Mouse (Mus musculus): Measurements from ENCODE around the gene Zfp27. TPM values are rescaled to one million over a fixed set of nuclear protein-coding genes. Genes with fewer than 3 reads are reported as not detected.

Gene Zfp27
- total RNA-seq (2021) (10 to 100 TPM in 1 of 2 experiments, 1 to 10 TPM in 1; 9.7 to 11.1 TPM), polyA plus RNA-seq (2012; rRNA removed) (0.90 and 0.91 TPM in 2 replicates)
- long read RNA-seq, transcript Zfp27-201 (5 exons, 3,150 nt), result major isoform, 5 of 11 reads
- long read RNA-seq, partial matches to known transcripts, result 2 of 11 reads
- long read RNA-seq, other reads (novel, unspliced or antisense), result 3 of 11 reads

DNA sequence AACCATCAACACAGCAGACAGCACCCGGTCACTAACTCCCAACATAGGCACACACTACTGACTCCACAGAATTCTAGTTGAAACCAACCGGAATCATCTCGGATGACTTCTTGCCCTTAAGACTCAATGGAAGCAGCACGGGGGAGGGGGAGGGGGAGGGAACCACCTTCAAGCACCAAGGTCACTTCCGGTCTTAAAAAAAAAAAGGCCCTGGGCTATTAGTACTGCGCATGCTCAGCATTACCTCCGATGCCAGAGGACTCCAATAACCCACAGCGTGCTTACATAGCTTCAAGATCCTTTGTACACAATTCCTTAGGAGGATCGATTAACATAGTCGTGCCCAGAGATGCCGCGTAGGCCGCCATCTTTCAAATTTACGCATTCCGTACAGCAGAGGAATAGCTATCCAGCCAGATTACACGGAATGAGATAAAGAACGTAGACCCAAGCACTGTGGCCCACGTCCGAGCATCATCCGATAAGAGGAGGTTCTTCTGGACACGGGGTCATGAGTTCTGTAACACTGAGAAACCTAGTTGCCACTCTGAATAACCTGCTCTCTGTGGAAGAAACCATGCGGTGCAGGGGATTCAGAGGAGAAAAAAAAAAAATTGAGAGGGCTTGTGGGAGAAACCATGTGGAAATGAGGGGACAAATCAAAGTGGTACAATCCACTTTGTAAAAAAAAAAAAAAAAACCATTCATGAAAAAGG is at the start of gene Zfp27:
Gene Zfp27, minus strand, starts transcription at position 607 of the 716 bp plus-strand sequence.
- DNase-seq, result peak; percentile 79

DNA sequence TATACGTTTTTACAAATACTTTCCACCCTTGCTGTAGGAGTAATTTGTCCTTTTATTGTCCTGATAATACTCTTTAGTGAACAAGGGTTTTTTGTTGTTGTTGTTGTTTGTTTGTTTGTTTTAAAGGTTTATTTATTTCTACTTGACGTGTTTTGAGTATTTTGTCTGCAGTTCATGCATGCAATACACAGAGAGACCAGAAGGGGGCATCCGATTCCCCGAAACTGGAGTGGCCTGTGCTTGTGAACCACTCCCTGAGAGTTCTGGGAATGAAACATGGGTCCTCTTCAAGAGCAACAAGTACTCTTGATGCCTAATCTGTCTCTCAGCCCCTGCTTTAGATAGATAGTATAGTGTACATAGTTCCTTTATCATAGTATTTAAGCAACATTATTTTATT is 48.4 kb upstream of the Zfp27 start:
- DNase-seq, result peak; percentile 43

DNA sequence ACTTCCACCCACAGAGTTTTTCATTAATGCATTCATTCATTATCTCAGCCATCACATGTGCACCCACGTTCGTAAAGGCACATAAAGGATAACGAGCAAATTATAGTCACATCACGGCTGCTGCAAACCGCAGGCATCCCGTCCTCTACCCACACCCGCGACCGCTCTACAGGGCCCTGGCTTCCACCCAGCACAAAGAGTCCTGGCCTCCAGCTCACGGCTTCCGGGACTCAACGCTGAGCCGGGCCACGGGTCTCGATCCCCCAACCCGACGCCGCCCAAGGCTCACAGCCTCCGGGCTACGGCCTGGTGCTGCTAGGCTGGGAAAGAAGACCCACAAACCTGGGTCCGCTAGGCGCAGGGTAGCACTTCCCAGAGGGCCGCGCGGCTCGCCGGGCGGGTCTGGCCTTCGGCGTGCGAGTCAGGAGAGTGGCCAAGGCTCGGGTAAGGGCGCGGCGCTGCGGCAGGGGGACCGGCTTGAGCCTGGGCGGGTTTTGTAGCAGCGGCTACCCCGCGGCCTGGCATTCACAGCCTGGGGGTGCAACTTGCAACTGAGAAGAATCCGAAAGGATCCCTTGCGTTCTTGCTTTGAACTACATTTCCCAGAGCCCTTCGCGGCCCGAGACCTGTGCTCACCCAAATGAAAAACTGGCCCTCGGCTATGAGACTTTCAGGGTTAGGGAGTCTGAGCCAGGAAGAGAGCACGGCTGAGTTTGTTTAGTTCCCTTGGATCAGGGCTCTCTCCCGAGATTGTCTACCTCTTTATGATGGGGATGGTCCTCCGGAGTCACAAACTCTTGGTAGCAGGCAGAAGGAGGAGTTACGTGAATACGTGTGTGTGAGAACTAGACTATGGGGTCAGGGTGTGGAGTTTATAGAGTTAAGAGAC is 47.4 kb upstream of the Zfp27 start, which contains the start of gene Zfp74:
Gene Zfp74, minus strand, starts transcription at position 577 of the 889 bp plus-strand sequence.
- peak; percentile 90 for DNase-seq

DNA sequence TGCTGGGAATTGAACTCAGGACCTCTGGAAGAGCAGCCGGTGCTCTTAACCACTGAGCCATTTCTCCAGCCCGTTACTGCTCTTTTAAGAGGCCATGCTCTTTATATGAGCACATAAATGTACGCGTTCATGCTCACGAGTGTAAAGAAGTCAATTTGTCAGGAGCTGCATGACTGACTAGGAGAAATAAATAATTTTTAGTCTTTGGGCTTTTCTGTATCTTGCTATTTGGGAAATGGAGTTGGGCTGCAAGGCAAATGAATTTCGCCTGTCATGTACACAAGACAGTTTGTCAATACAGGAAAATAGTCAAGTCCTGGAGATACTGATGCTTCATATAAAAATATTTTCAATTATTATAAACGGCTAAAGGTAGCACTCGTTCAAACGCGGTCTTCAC is 46.7 kb upstream of the Zfp27 start:
- no peak for DNase-seq

DNA sequence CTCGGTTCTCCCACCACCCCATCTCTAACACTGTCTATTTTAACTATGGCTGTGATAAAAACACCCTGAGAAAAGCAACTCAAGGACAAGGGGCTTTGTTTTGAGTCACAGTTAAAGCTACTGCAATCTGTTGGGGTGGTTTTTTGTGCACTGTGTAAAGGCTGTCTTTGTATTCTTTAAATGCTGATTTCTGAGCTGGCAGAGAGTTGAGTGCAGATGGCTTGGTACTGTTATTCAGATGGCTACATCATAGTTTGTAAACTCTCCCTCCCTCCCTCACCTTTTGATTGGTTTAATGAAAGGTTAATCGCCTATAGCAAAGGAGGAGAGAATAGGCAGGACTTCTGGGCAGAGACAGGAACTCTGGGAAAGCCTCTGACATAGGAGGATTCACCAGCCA is 37.8 kb upstream of the Zfp27 start:
- DNase-seq, result no peak

DNA sequence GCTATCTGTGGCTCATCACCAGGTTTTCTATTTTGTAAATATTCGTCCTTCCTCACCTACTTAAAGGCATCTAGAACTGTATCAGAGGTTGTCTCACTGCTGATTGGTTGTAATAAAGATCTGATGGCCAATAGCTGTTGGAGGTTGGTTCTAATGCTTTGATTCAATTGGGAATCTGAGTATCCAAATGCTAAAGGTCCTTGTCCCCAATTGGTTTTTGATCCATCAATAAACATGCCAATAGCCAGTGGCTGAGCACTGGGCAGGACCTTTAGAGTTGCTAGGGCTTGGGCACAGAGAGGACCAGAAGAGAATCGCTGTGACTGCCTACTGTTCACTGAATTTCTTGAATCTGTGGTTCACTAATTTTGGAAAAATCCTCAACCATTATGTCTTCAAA is 37.3 kb upstream of the Zfp27 start:
- no peak for DNase-seq

DNA sequence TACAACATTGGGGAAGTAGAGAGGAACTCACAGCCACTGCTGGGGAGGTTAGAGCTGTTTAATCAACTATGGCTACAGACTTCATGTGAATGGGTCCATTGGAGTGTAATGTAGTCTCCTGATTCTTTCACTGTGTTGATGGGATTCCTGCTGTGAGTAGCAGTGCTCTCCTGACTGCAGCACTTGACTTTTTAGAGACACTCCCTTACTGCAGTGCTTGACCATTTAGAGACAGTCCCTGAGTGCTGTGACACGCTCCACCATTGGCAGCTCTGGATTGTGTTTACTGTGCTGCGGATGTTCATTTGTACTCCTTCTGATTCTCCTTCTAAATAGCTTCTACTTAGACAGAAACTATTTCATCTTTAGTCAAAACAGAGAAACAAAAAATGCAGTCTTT is 36.4 kb upstream of the Zfp27 start:
- no peak for DNase-seq

DNA sequence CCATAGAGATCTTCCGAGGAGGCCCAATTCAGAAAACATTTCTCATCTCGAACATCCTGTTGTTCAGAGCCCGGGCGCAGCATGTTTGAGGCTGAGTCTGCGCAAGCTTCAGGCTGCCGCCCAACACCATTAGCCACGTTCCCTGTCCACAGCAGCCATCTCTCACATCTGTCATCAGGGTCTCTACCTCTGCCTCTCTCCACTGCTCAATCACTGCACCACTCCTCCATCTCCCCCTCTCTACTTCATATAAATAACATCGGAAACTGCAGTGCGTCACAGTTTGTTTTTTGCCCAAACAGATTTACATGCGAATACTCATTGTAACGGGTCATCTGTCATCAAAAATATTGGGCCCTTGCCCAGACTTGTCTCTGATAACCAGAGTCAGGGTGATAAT is 34.7 kb upstream of the Zfp27 start:
- no peak for DNase-seq

DNA sequence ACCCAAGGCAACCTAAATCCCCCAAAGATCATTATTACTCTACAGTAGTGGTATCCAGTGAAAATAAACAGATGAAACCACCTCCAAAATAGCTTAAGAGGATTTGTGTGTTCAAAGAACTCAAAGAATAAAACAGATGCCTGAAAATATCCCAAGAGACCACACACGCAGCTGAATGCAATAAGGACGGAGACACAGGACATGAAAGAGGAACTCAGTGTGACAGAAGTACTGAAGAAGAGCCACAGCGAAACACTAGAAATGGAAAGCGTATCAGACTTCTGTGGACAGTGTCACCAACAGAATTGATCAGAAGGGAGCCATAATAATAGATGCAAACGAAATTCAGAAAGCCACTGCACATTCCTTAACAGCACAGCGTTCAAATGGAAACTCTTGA is 32.5 kb upstream of the Zfp27 start:
- DNase-seq, result no peak

DNA sequence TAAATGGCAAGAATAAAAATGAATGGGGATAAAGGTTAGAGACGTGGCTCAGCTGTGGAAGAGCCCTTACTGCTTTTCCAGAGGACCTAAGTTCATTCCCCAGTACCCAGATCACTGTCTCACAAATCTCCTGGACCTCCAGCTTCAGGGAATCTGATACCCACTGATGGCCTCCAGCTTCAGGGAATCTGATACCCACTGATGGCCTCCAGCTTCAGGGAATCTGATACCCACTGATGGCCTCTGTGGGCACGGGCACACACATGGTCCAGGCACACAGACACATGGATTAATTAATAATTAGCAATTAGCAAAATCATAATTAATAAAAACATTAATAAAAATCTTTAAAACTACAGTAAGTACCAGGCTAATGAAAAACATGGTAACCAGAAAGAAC is 16.4 kb upstream of the Zfp27 start:
- no peak for DNase-seq

DNA sequence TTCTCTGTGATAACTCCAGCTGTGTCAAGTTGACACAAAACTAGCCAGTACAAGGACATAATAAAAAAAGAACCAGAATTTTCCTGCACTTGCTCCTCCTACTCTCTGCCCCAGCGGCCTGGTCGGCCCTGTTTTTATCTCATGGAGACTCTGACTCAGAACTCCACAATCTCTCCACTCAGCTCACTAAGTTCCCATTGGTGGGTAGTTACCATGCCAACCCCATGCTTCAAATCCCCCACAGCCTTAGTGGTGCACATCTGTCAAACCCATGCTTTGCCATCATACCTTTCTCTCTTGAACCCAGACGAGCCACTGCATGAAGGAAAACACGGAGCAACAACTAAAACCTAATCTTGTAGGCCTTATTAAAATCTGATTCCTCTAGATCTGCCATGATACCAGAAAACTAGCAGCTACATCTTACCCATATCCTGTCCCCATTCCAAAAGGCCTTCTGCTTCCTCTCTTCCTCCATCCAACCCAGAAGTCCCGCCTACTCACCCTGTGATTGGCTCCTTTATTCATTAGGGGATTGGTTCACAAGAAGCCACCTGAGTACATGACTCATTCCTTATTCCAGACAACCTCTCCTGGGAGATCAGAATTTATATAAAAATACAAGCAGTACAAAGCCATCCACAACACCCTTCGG is 15.2 kb upstream of the Zfp27 start:
- peak; percentile 11 for DNase-seq

DNA sequence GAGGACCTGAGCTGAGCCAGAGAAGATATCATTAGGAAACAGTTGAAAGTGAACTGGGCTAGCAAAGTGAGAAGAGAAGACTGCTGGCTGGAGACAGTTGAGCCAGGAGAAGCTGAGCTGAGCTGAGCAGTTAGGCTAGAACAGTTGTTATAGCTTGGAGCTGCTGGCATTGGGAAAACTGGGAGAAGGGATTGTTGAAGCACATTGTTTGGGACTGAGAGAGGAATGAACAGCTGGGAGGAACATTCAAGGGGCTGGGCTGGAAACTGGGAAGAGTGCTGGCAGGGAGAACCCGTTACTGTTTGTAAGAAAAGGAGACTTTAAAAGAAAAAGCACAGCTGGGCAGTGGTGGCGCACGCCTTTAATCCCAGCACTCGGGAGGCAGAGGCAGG is 11.7 kb upstream of the Zfp27 start:
- no peak for DNase-seq

DNA sequence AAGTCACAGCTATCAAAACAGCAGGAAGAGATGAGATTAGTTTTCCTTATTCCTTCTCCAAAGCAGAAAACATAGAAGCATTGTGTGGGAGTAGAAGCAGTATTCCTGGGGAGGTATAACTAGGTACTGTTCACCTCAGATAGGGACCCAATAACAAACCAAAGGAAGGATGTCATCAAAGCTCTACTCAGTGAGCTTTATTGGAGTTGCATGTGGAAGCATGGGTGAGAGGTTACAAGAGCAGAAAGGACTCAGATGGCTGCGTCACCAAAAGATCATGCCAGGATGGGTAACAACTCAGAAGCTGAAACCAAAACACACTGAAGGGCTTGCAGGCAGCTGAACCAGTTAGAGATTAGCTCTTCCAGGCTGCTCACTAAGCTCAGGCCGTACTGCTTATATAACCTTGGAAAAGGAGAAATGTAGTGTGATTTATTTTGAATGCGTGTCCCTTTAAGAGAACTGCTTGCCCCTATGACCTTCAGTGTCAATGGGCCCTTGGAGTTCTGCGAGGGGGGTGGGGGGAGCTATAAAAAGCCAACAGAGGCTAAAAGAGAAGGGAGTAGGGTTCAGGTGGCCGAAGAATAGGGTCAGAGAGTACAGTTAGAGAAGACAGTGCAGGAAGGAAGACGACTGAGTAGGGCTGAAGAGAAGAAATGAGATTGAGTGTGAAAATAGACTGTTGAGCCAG is 11.1 kb upstream of the Zfp27 start:
- DNase-seq, result peak; percentile 24

DNA sequence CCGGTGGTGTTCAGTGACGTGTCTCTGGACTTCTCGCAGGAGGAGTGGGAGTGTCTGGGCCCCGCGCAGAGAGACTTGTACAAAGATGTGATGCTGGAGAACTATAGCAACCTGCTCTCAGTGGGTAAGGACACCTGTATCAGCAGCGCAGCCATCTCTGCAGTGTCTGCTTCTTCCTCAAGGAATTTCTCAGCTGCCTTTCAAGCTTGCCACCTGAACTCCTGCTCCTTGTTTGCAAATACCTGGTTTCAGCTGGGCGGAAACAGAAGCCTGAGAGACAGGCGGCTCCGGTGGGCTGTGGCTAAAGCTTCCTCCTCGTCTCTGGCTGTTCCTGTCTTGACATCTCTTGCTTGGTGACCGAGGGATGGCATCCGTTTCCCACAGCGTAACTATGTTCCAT is 5.8 kb upstream of the Zfp27 start:
- no peak for DNase-seq

DNA sequence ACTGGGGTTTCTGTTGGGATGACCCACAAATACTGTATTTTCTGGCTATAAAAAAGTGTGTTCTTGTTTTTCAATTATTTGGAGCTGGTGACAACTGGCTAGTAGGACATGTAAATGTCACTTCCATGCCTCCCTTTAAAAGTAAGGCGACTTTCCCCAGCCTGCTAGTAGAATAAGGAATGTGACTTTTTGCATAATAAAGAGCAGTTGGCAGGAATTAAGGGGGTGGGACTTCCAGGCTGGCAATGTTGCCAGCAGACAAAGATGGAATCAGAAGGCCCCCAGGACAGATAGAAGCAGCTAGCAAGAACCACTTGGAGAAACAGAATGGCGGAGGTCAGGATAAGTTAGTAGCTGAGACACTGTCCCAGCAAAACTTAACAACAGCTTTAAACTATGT is 3.9 kb upstream of the Zfp27 start:
- DNase-seq, result no peak

DNA sequence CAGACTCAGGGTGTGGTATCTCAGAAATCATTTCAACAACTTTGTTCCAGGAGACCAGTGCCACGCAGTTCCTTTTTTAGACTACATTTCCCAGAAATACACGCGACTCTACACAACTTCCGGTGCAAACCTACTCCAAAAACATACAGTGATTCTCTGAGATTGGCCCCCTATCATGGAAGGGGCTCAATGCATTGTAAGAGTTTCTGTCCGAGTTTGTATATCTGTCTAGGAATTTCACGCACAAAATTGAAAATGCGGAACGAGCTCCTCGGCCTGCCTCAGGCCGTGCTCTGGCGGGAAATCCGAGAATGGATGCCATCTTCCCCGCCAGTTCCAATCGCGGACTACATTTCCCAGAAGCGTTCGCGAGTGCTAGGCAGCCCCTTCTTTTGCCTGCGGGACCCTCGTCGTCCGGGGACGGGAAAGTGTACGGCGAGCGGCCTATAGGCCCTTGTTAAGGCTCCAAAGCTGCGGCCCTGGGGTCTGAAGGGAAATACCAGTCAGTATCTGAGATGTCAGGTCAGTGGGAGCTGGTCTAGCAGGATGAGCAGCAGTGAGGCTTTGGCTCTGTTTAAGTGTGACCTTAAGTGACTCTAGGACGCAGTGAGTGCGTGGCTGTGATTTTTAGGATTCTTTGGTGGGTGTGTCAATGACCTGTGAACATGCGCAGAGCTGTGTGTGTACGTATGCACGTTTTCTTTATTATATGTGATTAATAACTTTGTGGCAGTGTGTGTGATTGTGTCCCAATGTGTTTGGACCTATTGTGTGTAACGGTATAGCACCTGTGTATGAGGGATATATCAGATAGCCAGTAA is 2.0 kb upstream of the Zfp27 start, which contains the start of gene Zfp383:
Gene Zfp383, plus strand, starts transcription at position 94 of the 821 bp plus-strand sequence.
- DNase-seq, result peak; percentile 90

DNA sequence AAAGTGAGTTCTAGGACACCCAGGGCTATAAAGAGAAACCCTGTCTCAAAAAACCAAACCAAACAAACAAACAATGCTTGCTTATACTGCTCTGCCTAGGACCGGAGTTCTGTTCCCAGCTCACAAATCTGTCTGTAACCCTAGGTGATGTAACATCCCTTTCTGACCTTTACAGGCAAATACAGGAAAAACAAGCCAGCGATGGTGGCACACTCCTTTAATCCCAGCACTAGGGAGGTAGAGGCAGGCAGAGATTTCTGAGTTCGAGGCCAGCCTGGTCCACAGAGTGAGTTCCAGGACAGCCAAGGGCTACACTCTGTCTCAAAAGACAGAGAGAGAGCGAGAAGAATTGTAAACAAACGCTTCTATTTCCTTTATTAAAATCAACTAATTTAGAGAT is 834 bp upstream of the Zfp27 start:
- DNase-seq, result no peak

DNA sequence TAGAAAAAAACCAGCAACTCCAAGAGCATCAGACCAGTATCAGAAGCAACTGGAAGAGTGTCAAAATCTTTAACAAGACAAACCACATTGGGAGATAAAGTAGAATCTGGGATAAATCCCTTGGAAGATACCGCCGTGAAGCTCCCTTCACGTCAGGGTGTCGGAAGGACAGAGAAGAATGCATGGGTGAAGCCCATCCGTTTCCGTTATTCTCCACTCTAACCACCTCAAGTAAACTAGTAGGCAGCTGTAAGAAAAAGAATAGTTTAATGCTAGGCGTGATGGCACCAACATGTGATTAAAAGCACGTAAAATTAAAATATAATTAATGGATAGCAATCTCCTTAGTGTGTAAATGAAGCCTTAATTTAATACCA is 298 bp upstream of the Zfp27 start:
- peak; percentile 8 for DNase-seq

DNA sequence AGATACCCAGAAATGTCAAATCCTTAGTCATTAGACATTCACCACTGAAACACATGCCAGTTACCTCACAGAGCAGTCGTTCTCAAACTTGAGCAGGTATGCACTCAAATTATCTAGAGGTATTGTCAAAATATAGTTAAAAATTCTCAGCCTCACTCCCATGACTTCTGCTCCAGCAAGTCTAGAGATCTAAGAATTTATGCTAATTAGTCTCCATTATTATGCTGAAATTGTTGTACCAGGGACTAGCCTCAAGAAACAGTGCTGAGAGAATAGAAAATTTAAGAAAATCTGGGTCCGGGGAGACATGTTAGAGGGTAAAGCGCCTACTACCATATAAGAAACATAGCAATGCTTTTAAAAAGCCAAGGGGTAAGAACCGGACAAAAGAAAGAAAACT is 2.3 kb downstream of the Zfp27 start:
- no peak for DNase-seq

DNA sequence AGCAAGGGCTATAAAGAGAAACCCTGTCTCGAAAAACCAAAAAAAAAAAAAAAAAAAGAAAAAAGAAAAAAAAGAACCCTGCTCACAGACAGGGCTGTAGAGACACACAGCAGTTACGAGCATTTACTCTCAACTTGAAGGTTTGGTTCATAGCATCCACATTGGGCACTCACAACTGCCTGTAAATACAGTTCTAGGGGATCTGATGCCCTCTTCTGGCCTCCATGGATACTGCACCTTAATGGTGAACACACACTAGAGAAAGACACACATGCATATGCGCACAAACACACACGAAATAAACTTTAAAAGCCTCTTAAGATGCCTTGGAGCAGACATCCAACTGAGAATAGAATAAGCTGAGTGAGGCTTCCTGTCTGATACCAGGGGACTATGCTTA is 8.0 kb downstream of the Zfp27 start:
- DNase-seq, result no peak

DNA sequence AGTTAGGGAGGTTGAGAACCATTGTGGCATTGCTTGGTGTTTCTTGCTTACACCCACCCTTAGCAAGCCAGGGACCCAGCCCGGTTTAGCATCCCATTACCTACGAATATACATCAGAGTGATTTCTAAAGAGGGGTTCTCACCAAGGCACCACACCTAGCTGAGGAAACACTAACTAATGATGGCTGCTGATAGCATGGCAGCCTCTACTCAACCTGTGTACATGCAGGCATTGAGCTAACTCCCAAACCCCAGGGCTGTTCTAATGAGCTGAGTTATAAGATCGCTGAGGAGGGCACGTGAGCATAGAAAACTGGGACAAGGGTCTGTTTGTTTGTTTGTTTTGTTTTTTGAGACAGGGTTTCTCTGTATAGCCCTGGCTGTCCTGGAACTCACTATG is 13.6 kb downstream of the Zfp27 start:
- no peak for DNase-seq

Data from adrenal gland, adult 2 months (tissue).